Mouse (Mus musculus) E14TG2a.4 (cell line): ENCODE results near the gene Hba-x.

Experiments
- CTCF ChIP-seq: conservative IDR thresholded peaks from 2 replicates; pipeline ENCODE4 v1.5.1; 2014; ENCODE audit warnings: low read length
- NANOG ChIP-seq: IDR thresholded peaks from 2 replicates; pipeline ENCODE4 v1.6.1; 2014; ENCODE audit warnings: borderline replicate concordance, low read length, mixed read lengths
- POU5F1 ChIP-seq: IDR thresholded peaks from 2 replicates; pipeline ENCODE4 v1.6.1; 2014; ENCODE audit warnings: low read length, borderline replicate concordance

GRCm38 (mm10) chr11:32227555-32227954, 48.6 kb upstream of the Hba-x start:
- TF ChIP-seq CTCF: no peak
- no peak for TF ChIP-seq POU5F1
- TF ChIP-seq NANOG: no peak
